Mouse (Mus musculus) myocyte (in vitro differentiated cells): Measurements from ENCODE around the gene Acadm. TPM values are rescaled to one million over a fixed set of nuclear protein-coding genes. Genes with fewer than 3 reads are reported as not detected.

Experiments
- H3K27me3 ChIP-seq: one replicate; pipeline ENCODE4 v1.6.1; 2011; ENCODE audit not compliant: control insufficient read depth, insufficient read depth, insufficient read length
- H3K36me3 ChIP-seq: one replicate; pipeline ENCODE4 v1.6.1; 2011; ENCODE audit not compliant: control insufficient read depth, insufficient read depth
- H3K4me2 ChIP-seq: one replicate; pipeline ENCODE4 v1.6.1; 2011; ENCODE audit warnings: low read depth, control low read depth
- H3K4me3 ChIP-seq: one replicate; pipeline ENCODE4 v1.5.1; 2011; ENCODE audit warnings: mild to moderate bottlenecking, control low read depth, moderate library complexity
- H3K79me2 ChIP-seq: one replicate; pipeline ENCODE4 v1.6.1; 2011; ENCODE audit not compliant: control insufficient read depth, insufficient read depth
- H3ac ChIP-seq: one replicate; pipeline ENCODE4 v1.6.1; 2011; ENCODE audit not compliant: control insufficient read depth, insufficient read length
- CEBPB ChIP-seq: IDR thresholded peaks from 2 replicates; pipeline ENCODE4 v1.6.1; 2011; ENCODE audit warnings: mild to moderate bottlenecking, moderate library complexity; ENCODE audit not compliant: poor library complexity, insufficient read depth, severe bottlenecking
- E2F4 ChIP-seq: IDR thresholded peaks from one replicate; pipeline ENCODE4 v1.6.1; 2011; ENCODE audit warnings: mild to moderate bottlenecking, control low read depth, moderate library complexity; ENCODE audit not compliant: insufficient read depth
- MAX ChIP-seq: IDR thresholded peaks from one replicate; pipeline ENCODE4 v1.6.1; 2011; ENCODE audit warnings: low read depth, mild to moderate bottlenecking, control low read depth
- MYOD1 ChIP-seq, 3 experiments: IDR thresholded peaks; one replicate each; pipeline ENCODE4 v1.6.1; 2011; ENCODE audit warnings: control low read depth in 2 of 3, low read depth in 2 of 3, mild to moderate bottlenecking in 2 of 3, moderate library complexity in 1 of 3; ENCODE audit not compliant: insufficient read length in 2 of 3, control insufficient read depth in 1 of 3
- MYOG ChIP-seq, 3 experiments: IDR thresholded peaks; one replicate each; pipeline ENCODE4 v1.6.1; 2011; ENCODE audit warnings: control low read depth in 2 of 3, low read depth in 2 of 3, mild to moderate bottlenecking in 2 of 3; ENCODE audit not compliant: insufficient read length in 2 of 3, control insufficient read depth in 1 of 3, insufficient read depth in 1 of 3
- POLR2A ChIP-seq: IDR thresholded peaks from one replicate; pipeline ENCODE4 v1.6.1; 2011; ENCODE audit warnings: low read depth, mild to moderate bottlenecking, control low read depth, moderate library complexity; ENCODE audit not compliant: insufficient read length
- POLR2AphosphoS2 ChIP-seq: IDR thresholded peaks from one replicate; pipeline ENCODE4 v1.6.1; 2011; ENCODE audit warnings: low read depth, control low read depth; ENCODE audit not compliant: insufficient read length
- REST ChIP-seq: IDR thresholded peaks from one replicate; pipeline ENCODE4 v1.6.1; 2011; ENCODE audit warnings: mild to moderate bottlenecking, control low read depth, moderate library complexity; ENCODE audit not compliant: insufficient read depth, insufficient read length
- SRF ChIP-seq: IDR thresholded peaks from one replicate; pipeline ENCODE4 v1.6.1; 2011; ENCODE audit warnings: low read depth; ENCODE audit not compliant: control insufficient read depth, insufficient read length
- TCF12 ChIP-seq: IDR thresholded peaks from one replicate; pipeline ENCODE4 v1.6.1; 2011; ENCODE audit warnings: mild to moderate bottlenecking, control low read depth; ENCODE audit not compliant: poor library complexity, insufficient read depth, severe bottlenecking
- TCF3 ChIP-seq: IDR thresholded peaks from one replicate; pipeline ENCODE4 v1.6.1; 2011; ENCODE audit warnings: low read depth, control low read depth; ENCODE audit not compliant: insufficient read length
- USF1 ChIP-seq: IDR thresholded peaks from one replicate; pipeline ENCODE4 v1.6.1; 2011; ENCODE audit warnings: low read depth, mild to moderate bottlenecking, control low read depth, moderate library complexity
- polyA plus RNA-seq: library from polyadenylated mRNA; unstranded; fragments of >200 nt; fragmentation: generic; extraction: Trizol; gene quantifications from one replicate; pipeline ENCODE4 v1.2.1, GENCODE M21; 2012; ENCODE audit warnings: missing spikeins

Gene Acadm
- polyA plus RNA-seq, 1 experiment: 36.8 TPM

- no peak for TF ChIP-seq POLR2A
- no peak for TF ChIP-seq E2F4
- no peak for TF ChIP-seq REST
- TF ChIP-seq MYOG (IDR thresholded peaks at IDR 0.05; ENCODE audit: control insufficient read depth in 1 of 3, insufficient read depth in 1 of 3, insufficient read length in 2 of 3, low read depth in 2 of 3): no peak
- no peak for TF ChIP-seq SRF
- TF ChIP-seq USF1: no peak
- no peak for TF ChIP-seq POLR2AphosphoS2
- no peak for TF ChIP-seq MAX
- TF ChIP-seq MYOD1 (IDR thresholded peaks at IDR 0.05; ENCODE audit: control insufficient read depth in 1 of 3, insufficient read length in 2 of 3, low read depth in 2 of 3): no peak
- no peak overlapping the region for H3K4me3 ChIP-seq
- no peaks in the 10 kb centered on the region for H3K79me2 ChIP-seq
These were observed 7.2 kb downstream of the Acadm start for GRCm38 (mm10) chr3:153937116-153937810.

DNA sequence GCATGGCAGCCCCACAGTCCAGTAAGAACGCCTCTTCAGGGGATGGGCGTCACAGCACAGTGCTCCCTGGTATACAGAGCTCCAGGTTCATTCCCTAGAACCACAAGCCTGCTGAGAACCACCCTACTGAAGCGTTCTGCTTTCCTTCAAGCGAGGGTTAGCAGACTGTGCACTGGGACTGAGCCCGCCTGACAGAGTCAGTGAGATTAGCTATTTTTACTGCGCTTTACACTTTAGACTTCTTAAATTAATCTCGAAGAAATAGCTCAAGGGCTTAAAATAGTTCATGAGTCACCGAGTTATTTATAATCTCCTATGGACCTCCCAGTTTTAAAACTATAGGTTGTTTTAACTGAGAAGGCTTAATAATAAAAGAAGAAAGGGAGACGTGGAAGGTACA is 8.6 kb downstream of the Acadm start:
- Histone ChIP-seq H3K4me2 (no peak overlapping the region), H3K36me3 (peaks cover 22% of the 10 kb centered on the region), H3K27me3 (no peaks in the 10 kb centered on the region), H3K4me3 (no peak overlapping the region), H3ac (no peak overlapping the region), H3K79me2 (no peaks in the 10 kb centered on the region)
- no peak for TF ChIP-seq MAX
- no peak for TF ChIP-seq E2F4
- no peak for TF ChIP-seq REST

More at GRCm38 (mm10) chr3:153937116-153937810, 7.2 kb downstream of the Acadm start:
- Histone ChIP-seq H3ac (no peak overlapping the region), H3K36me3 (peaks cover 20% of the 10 kb centered on the region), H3K4me2 (no peak overlapping the region), H3K27me3 (no peaks in the 10 kb centered on the region)

GRCm38 (mm10) chr3:153932461-153932860 is 12.0 kb downstream of the Acadm start:
- Histone ChIP-seq H3K27me3 (no peaks in the 10 kb centered on the region), H3ac (no peak overlapping the region), H3K36me3 (peaks cover 37% of the 10 kb centered on the region), H3K79me2 (no peaks in the 10 kb centered on the region), H3K4me2 (no peak overlapping the region), H3K4me3 (no peak overlapping the region)
- no peak for TF ChIP-seq POLR2AphosphoS2
- TF ChIP-seq MYOD1 (IDR thresholded peaks at IDR 0.05; ENCODE audit: control insufficient read depth in 1 of 3, insufficient read length in 2 of 3, low read depth in 2 of 3): no peak
- TF ChIP-seq TCF12: no peak
- no peak for TF ChIP-seq USF1
- no peak for TF ChIP-seq MAX
- TF ChIP-seq MYOG (IDR thresholded peaks at IDR 0.05; ENCODE audit: control insufficient read depth in 1 of 3, insufficient read depth in 1 of 3, insufficient read length in 2 of 3, low read depth in 2 of 3): no peak
- no peak for TF ChIP-seq REST
- no peak for TF ChIP-seq CEBPB
- no peak for TF ChIP-seq POLR2A
- no peak for TF ChIP-seq TCF3
- TF ChIP-seq SRF: no peak
- no peak for TF ChIP-seq E2F4

DNA sequence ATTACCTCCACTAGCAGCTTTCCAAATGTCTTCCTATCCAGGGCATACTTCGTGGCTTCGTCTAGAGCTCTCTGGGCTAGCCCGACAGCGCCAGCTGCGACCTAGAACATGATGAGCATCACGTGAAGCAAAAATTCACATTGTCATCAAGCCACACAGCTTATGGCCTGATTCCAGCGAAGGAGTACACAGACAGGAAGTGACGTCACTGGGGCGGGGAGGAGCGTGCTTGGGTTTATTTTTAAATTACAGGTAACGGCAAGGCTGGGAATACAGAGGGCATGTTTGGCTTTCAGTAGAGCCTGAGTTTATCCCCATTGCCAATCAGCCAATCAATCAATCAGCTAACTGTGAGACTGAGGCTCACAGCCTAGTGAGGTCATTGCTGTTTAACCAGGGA is 14.9 kb downstream of the Acadm start:
- Histone ChIP-seq H3K79me2 (no peaks in the 10 kb centered on the region), H3ac (no peak overlapping the region), H3K4me2 (no peak overlapping the region), H3K36me3 (peaks cover 34% of the 10 kb centered on the region), H3K27me3 (no peaks in the 10 kb centered on the region), H3K4me3 (no peak overlapping the region)
- TF ChIP-seq POLR2A (no peak), MYOD1 (IDR thresholded peaks at IDR 0.05; ENCODE audit: control insufficient read depth in 1 of 3, insufficient read length in 2 of 3, low read depth in 2 of 3) (no peak), SRF (no peak), E2F4 (no peak), POLR2AphosphoS2 (no peak), TCF12 (no peak)

GRCm38 (mm10) chr3:153926333-153926732 is 18.1 kb downstream of the Acadm start:
- H3ac ChIP-seq: no peak overlapping the region
- no peak for TF ChIP-seq E2F4
- H3K36me3 ChIP-seq: peaks cover 22% of the 10 kb centered on the region
- H3K79me2 ChIP-seq: no peaks in the 10 kb centered on the region
- H3K4me2 ChIP-seq: no peak overlapping the region
- no peak overlapping the region for H3K4me3 ChIP-seq
- no peaks in the 10 kb centered on the region for H3K27me3 ChIP-seq
